Mouse (Mus musculus): Measurements from ENCODE around the gene Epb41l5. TPM values are rescaled to one million over a fixed set of nuclear protein-coding genes. Genes with fewer than 3 reads are reported as not detected.

Epb41l5 gene
- 10.2 and 13.1 TPM in 2 replicates for polyA plus RNA-seq (2012; rRNA removed)

- peak; percentile 75 for DNase-seq (ENCODE audit: low spot score)
Observed at GRCm38 (mm10) chr1:119648205-119649111, at the start of gene Epb41l5. Gene Epb41l5 (minus strand): TSS chr1:119649000.

GRCm38 (mm10) chr1:119696860-119697259 is 48.1 kb upstream of the Epb41l5 start:
- DNase-seq (ENCODE audit: low spot score), result no peak

- no peak for DNase-seq (ENCODE audit: low spot score)
Observed at GRCm38 (mm10) chr1:119685773-119686558, 37.2 kb upstream of the Epb41l5 start.

GRCm38 (mm10) chr1:119681663-119682213 is 32.9 kb upstream of the Epb41l5 start:
- no peak for DNase-seq (ENCODE audit: low spot score)

GRCm38 (mm10) chr1:119674984-119675383 is 26.2 kb upstream of the Epb41l5 start:
- no peak for DNase-seq (ENCODE audit: low spot score)

- DNase-seq (ENCODE audit: low spot score), result no peak
Observed at GRCm38 (mm10) chr1:119666904-119667303, 18.1 kb upstream of the Epb41l5 start.

- DNase-seq (ENCODE audit: low spot score), result no peak
Observed at GRCm38 (mm10) chr1:119654307-119654706, 5.5 kb upstream of the Epb41l5 start.

- no peak for DNase-seq (ENCODE audit: low spot score)
Observed at GRCm38 (mm10) chr1:119650386-119650785, 1.6 kb upstream of the Epb41l5 start.

GRCm38 (mm10) chr1:119649627-119650026 is 827 bp upstream of the Epb41l5 start:
- no peak for DNase-seq (ENCODE audit: low spot score)

GRCm38 (mm10) chr1:119646356-119646755 is 2.4 kb downstream of the Epb41l5 start:
- DNase-seq (ENCODE audit: low spot score), result no peak

- no peak for DNase-seq (ENCODE audit: low spot score)
Observed at GRCm38 (mm10) chr1:119642367-119642766, 6.4 kb downstream of the Epb41l5 start.

- DNase-seq (ENCODE audit: low spot score), result no peak
Observed at GRCm38 (mm10) chr1:119641090-119641812, 7.5 kb downstream of the Epb41l5 start.

- DNase-seq (ENCODE audit: low spot score), result no peak
Observed at GRCm38 (mm10) chr1:119640006-119640405, 8.8 kb downstream of the Epb41l5 start.

- no peak for DNase-seq (ENCODE audit: low spot score)
Observed at GRCm38 (mm10) chr1:119637188-119638023, 11.4 kb downstream of the Epb41l5 start.

GRCm38 (mm10) chr1:119634746-119635145 is 14.1 kb downstream of the Epb41l5 start:
- DNase-seq (ENCODE audit: low spot score), result no peak

GRCm38 (mm10) chr1:119630428-119630827 is 18.4 kb downstream of the Epb41l5 start:
- no peak for DNase-seq (ENCODE audit: low spot score)

GRCm38 (mm10) chr1:119626837-119627236 is 22.0 kb downstream of the Epb41l5 start:
- DNase-seq (ENCODE audit: low spot score), result no peak

GRCm38 (mm10) chr1:119624444-119624843 is 24.4 kb downstream of the Epb41l5 start:
- DNase-seq (ENCODE audit: low spot score), result no peak

- no peak for DNase-seq (ENCODE audit: low spot score)
Observed at GRCm38 (mm10) chr1:119605396-119605795, 43.4 kb downstream of the Epb41l5 start.

- no peak for DNase-seq (ENCODE audit: low spot score)
Observed at GRCm38 (mm10) chr1:119602448-119602847, 46.4 kb downstream of the Epb41l5 start.

GRCm38 (mm10) chr1:119598855-119599254 is 49.9 kb downstream of the Epb41l5 start:
- DNase-seq (ENCODE audit: low spot score), result no peak

Data from urinary bladder, adult 2 months (tissue).